Comparison of ENCODE assay signal across 7 mouse cellular contexts in the genomic region with DNA sequence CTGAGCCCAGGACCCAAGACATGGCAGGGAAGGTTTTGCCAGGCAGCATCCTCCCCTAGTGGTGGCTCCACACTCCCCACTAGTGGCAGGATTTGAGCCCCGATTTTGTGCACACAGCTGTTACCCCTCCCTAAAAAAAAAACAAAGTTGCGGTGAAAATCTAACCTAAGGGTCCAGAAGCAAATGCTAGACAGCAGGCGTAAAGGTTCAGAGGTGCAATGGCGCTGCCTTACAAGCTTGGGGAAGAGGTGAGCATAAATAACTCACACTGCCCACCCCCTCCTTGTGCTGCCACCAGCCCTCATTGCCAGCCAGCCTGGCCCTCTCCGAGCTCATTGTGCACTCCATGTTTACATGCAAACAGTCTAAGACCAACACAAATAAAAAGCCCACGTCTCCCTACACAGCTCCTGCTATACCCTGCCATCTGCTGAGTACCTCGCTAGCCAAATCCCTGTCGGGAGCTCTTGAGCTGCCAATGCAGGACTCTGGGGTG. TPM values are rescaled to one million over a fixed set of nuclear protein-coding genes. Genes with fewer than 3 reads are reported as not detected.
A peak's percentile ranks its signal among the peaks of the same experiment; 100 is the strongest.
DNase-seq lines count a peak whose midpoint lies in the region; ATAC-seq and TF ChIP-seq lines count a peak whose summit lies in the region.

No protein-coding gene starts in this region.

- H3K9ac ChIP-seq in kidney, embryonic 14.5 days (ENCODE audit: low read depth, low read length): no peak overlapping the region

- no peak overlapping the region for H3K4me2 ChIP-seq in kidney, embryonic 14.5 days (replicated peaks; ENCODE audit: low read depth, low read length)

- no peaks in the 10 kb centered on the region for H3K36me3 ChIP-seq in kidney, embryonic 14.5 days (ENCODE audit: control insufficient read depth, insufficient read depth, low read length)

- peaks cover 20% of the 10 kb centered on the region; the same call in 1 of the 2 replicates for H3K4me1 ChIP-seq in cerebellum, adult 2 months (ENCODE audit: control insufficient read depth, insufficient read depth, low read length)
- 0 out of 2 replicates have a peak, but pooled peaks cover 3% of the 10 kb centered on the region for H3K4me1 ChIP-seq in kidney, embryonic 14.5 days (ENCODE audit: control insufficient read depth, insufficient read depth, low read length)

- peak overlapping the region; percentile 36 for H3K27ac ChIP-seq in cerebellum, adult 2 months (ENCODE audit: insufficient read depth, low read length)
- no peak overlapping the region for H3K27ac ChIP-seq in kidney, embryonic 14.5 days (ENCODE audit: low read depth, low read length)

- H3K27me3 ChIP-seq in cerebellum, adult 2 months (ENCODE audit: control insufficient read depth, insufficient read depth, low read length): no peaks in the 10 kb centered on the region
- peaks cover 30% of the 10 kb centered on the region for H3K27me3 ChIP-seq in kidney, embryonic 14.5 days (ENCODE audit: control insufficient read depth, insufficient read depth, low read length)

- TF ChIP-seq POLR2A in brain, embryonic 14.5 days (IDR thresholded peaks at IDR 0.05; ENCODE audit: borderline replicate concordance, extremely low read depth, insufficient read depth, insufficient read length, poor library complexity, severe bottlenecking): no peak
- TF ChIP-seq POLR2A in cerebellum, adult 2 months (IDR thresholded peaks at IDR 0.05; ENCODE audit: borderline replicate concordance, insufficient read depth, low read length): no peak

- H3K4me3 ChIP-seq in cerebellum, adult 2 months (replicated peaks; ENCODE audit: insufficient read depth, low read depth, low read length): peak overlapping the region; percentile 100
- no peak overlapping the region for H3K4me3 ChIP-seq in kidney, embryonic 14.5 days (ENCODE audit: low read length)

- H3K9me3 ChIP-seq in kidney, embryonic 14.5 days (ENCODE audit: control insufficient read depth, low read length): no peaks in the 10 kb centered on the region

- TF ChIP-seq CTCF in brain, embryonic 14.5 days (IDR thresholded peaks at IDR 0.05; ENCODE audit: borderline replicate concordance, extremely low read depth, insufficient read depth, insufficient read length): peak; percentile 82
- peak; percentile 79 for TF ChIP-seq CTCF in cerebellum, adult 2 months (IDR thresholded peaks at IDR 0.05; ENCODE audit: borderline replicate concordance, insufficient read depth, low read depth, low read length)

- 3% methylated on average over 8 of the region's 8 CpGs for WGBS in cerebellum, adult 2 months
- whole genome bisulfite sequencing in kidney, embryonic 14.5 days: 27% methylated on average over 8 of the region's 8 CpGs

- peak; percentile 93 for DNase-seq in brain, embryonic 14.5 days (ENCODE audit: low read depth)
- peak; percentile 89 to 93 for DNase-seq in cerebellum, adult 2 months
- DNase-seq in frontal cortex, postnatal 36 days (ENCODE audit: low spot score in 2 of 2): peak; percentile 50 to 55
- DNase-seq in lung, postnatal 4 days: peak; percentile 7 to 25
- DNase-seq in thymus, postnatal 10 days (ENCODE audit: low spot score in 2 of 2): no peak
- no peak for DNase-seq in ovary, adult 18-20 months (ENCODE audit: low spot score)

- ATAC-seq in kidney, embryonic 14.5 days (ENCODE audit: low FRiP score, low TSS enrichment): no peak

RNA-seq across cellular contexts. Expression of a gene that starts 3.2 kb away (rescaled TPM):
- polyA plus RNA-seq in brain, embryonic 14.5 days (2012; rRNA removed): 11.8 and 23.7 TPM in 2 replicates
- polyA plus RNA-seq in cerebellum, adult 2 months (2012; rRNA removed): 56.9 and 68.1 TPM in 2 replicates
- polyA plus RNA-seq in kidney, embryonic 14.5 days (2014; fragmentation: Nextera tagmentation; extraction: Ambion mirVana): 0.60 and 0.67 TPM in 2 replicates

Comparison
In these comparisons a context has a peak if more than half of its experiments do, and no peak if none do; other contexts are left out.
1. DNase-seq: peak in brain, embryonic 14.5 days (single experiment), cerebellum, adult 2 months (2 of 2), frontal cortex, postnatal 36 days (2 of 2) and lung, postnatal 4 days (2 of 2); none in thymus, postnatal 10 days (0 of 2) and ovary, adult 18-20 months (single experiment).